Mouse (Mus musculus): Measurements from ENCODE around the gene Psmd14.

Psmd14 gene

DNA sequence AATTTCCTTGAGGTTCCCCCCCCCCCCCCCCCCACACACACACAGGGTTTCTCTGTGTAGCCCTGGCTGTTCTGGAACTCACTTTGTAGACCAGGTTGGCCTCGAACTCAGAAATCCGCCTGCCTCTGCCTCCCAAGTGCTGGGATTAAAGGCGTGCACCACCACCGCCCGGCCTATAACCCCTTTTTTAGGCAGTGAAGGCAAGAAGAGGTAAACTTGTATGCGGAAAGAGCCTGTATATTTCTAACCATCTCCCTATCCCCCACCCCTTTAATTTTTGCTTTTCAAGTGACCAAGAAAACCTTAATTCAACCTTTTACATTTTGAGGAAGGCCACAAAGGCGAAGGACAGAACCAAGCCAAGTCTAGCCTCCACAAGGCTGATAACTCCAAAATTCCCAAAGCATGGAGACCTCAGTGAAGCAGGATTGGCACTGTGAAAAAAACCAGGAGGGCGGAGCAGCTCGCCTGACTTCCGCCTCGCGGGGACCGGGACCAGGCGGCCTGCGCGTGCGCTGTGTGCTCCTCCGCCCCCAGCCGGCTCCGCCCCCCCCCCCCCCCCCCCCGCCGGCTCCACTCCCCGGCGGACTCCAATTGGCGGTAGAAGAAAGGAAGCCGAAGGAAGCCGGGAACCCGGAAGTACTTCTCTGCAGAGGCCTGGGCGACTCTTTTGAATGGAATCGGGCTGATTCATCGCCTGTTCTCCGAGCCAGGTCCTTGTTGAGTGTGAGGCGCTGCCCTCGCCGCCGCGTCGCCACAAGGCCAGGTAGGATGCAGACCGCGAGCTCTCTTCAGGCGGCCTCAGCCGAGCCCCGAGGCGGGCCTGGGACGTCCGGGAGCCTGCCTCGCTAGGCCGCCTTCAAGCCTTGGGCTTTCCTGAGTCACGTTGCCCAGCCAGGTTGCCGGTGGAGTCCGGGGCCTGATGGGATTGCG is at the start of gene Psmd14:
Gene Psmd14, plus strand, starts transcription at position 587 of the 933 bp plus-strand sequence.
- DNase-seq (ENCODE audit: low read depth, low spot score): peak; percentile 93

GRCm38 (mm10) chr2:61662833-61663232 is 48.7 kb upstream of the Psmd14 start:
- DNase-seq (ENCODE audit: low read depth, low spot score): no peak

DNA sequence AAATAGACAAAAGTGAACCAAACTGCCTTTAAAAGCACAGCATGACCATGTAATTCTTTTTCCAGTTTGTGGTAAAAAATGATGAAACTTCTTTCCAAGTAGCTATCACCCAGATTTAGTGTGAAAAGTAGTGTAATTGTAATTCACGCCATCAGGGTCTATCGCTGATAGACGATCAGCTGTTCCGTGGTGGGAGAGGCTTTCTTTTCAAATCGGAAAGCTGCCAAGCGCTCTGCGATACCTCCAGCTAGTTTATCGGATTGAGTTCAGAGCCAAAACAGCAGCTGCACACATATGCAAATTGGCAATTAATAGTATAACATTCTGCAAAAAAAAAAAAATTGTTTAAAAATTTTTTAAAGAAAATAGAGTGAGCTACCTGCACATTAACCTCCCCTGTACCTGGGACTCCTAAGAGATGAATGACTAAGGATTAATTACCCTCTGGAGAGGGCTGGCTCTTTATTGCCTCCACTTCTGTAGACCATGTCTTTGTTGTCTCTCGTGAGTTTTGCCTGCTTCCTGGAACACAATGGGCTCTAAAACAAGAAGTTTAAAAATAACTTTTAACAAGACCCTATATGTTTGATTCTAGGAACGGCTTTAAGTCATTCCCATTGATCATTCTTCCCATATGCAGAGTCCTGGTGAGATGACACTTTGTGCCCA is 47.8 kb upstream of the Psmd14 start:
- DNase-seq (ENCODE audit: low read depth, low spot score): no peak

DNA sequence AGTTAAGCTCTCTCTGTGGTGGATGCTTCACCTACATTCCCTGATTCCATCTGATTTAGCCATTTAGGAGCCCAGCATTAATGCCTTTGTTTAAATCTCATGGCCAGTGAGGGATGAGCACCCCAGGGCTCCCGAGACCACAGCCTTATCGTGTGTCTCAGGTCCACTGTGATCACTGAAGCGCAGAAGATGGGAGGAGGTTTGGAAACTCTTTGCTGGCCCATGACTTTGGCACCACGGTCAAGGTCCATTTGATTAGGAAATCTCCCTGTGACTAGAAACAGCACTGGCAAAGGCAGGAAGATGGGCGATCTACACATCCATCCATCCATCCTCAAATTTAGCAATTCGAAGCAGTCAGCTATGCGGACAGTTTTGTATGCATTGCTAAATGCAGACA is 44.1 kb upstream of the Psmd14 start:
- DNase-seq (ENCODE audit: low read depth, low spot score): no peak

GRCm38 (mm10) chr2:61668260-61668659 is 43.2 kb upstream of the Psmd14 start:
- peak; percentile 62 for DNase-seq (ENCODE audit: low read depth, low spot score)

GRCm38 (mm10) chr2:61674555-61674954 is 36.9 kb upstream of the Psmd14 start:
- DNase-seq (ENCODE audit: low read depth, low spot score): peak; percentile 67

- DNase-seq (ENCODE audit: low read depth, low spot score): no peak
These were observed 29.9 kb upstream of the Psmd14 start for GRCm38 (mm10) chr2:61681572-61681971.

DNA sequence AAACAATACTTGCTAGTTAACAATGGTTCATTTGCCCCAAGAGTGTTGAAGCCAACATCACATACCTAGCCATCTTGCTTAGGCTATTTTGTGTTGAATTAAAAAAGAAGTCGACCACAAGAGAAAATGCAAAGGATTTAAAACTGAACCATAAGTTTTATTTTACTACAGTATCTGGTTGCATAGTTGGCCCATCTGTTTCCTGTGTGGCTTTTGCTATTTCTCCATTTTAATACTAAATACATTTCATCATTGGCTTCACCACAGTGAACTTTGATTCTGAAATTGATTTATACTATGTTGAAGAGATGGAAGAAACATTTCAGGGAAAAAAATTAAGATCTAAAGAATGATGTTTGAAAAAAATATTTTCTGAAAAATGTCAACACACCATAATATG is 25.0 kb upstream of the Psmd14 start:
- no peak for DNase-seq (ENCODE audit: low read depth, low spot score)

- no peak for DNase-seq (ENCODE audit: low read depth, low spot score)
These were observed 22.4 kb upstream of the Psmd14 start for GRCm38 (mm10) chr2:61689086-61689485.

GRCm38 (mm10) chr2:61709570-61709969 is 1.9 kb upstream of the Psmd14 start:
- no peak for DNase-seq (ENCODE audit: low read depth, low spot score)

- peak; percentile 51 for DNase-seq (ENCODE audit: low read depth, low spot score)
These were observed 1.0 kb downstream of the Psmd14 start for GRCm38 (mm10) chr2:61712526-61712925.

- no peak for DNase-seq (ENCODE audit: low read depth, low spot score)
These were observed 11.0 kb downstream of the Psmd14 start for GRCm38 (mm10) chr2:61722401-61722982.

- no peak for DNase-seq (ENCODE audit: low read depth, low spot score)
These were observed 21.4 kb downstream of the Psmd14 start for GRCm38 (mm10) chr2:61732802-61733486.

DNA sequence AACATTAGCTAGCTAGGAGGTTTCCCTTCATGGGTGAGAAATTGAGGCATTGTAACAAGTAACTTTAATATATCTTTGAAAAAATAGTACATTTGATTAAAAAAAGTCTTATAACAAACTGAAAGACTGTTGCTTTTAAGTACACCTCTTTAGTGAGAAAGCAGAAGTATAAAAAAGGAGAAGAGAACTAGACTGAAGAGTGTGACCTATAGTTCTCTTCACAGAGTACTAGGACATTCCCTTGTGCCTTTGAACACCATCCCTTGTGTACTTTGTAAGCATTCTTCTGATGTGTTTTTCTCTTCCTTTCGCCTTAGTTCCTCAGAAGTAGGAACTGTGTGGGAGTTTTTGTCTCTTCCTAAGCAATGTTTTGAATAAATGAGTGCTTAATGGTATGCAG is 22.7 kb downstream of the Psmd14 start:
- no peak for DNase-seq (ENCODE audit: low read depth, low spot score)

GRCm38 (mm10) chr2:61746051-61746450 is 34.6 kb downstream of the Psmd14 start:
- no peak for DNase-seq (ENCODE audit: low read depth, low spot score)

DNA sequence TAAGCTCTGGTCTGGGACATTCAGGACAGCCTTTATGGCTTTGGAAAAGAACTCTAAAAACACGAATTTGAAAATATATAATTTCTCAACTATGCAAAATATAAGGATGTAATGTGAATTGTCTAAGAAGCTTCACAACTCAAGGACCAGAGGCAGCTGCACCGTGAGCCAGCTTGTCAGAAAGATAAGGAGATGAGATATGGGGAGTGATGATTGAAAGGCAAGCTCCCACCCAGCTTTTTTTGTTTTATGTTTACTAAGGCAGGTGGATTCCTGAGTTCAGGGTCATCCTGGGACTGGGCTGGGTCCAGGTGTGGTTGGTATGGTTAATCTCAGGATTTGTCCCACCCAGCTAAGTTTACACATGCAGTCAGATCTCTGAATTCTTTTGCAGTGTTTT is 35.1 kb downstream of the Psmd14 start:
- DNase-seq (ENCODE audit: low read depth, low spot score): no peak

DNA sequence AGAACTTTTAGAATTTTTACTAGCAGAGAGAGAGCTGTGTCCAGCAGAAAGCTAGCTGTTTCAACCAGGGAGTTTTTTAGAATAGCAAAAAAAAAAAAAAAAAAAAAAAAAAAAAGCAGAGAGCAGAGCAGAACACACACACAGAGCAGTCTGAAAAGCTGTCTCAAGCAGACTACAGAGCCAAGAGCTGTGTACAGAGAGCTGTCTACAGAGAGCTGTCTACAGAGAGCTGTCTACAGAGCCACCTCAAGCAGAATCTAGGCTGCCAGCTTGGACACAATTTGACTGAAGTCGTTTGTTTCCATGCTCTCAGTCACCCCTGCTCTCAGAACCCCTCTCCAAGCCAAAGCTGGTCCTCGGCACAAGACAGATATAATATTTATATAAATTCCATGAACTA is 35.9 kb downstream of the Psmd14 start:
- no peak for DNase-seq (ENCODE audit: low read depth, low spot score)

DNA sequence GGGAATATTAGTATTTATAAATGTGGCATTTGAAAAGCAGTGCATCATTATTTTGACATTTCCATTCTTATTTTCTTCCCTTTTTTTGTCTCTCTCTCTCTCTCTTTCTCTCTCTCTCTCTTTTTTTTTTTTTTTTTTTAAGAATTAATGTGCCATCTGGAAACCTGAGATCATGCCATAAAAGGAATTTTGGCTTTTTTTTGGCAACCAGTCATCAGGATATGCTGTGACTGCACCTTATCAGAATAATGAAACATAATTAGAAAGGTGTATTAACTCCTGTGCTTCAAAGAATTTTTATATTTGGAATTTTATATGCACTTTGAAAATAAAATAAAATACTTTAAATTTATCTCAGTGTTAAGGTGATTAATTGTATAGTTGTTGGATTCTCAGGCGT is 39.2 kb downstream of the Psmd14 start:
- no peak for DNase-seq (ENCODE audit: low read depth, low spot score)

GRCm38 (mm10) chr2:61751286-61751685 is 39.8 kb downstream of the Psmd14 start:
- no peak for DNase-seq (ENCODE audit: low read depth, low spot score)

GRCm38 (mm10) chr2:61752362-61752761 is 40.9 kb downstream of the Psmd14 start:
- peak; percentile 6 for DNase-seq (ENCODE audit: low read depth, low spot score)

DNA sequence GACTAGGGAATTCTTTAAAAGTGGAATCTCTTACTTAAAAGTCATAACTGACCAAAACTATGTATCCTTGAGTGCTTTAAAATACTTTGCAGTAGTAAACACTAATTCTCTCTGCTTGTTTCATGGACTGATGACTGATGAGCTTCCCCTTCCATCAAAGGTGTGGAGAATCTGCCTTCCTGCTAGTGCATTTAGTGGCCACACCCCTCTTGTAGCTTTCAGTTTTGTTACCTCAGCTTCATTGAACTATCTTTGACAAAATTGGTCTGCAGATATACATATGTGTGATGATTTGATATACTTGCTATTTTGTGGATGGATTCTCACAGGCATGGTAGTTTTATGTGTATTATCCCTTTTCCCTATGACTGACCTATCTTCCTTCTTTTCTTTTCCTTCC is 43.5 kb downstream of the Psmd14 start:
- no peak for DNase-seq (ENCODE audit: low read depth, low spot score)
